Mouse (Mus musculus) urinary bladder, postnatal 36 days (tissue): ENCODE results near the gene 4833439L19Rik.

Source experiments
- DNase-seq, 2 experiments: peaks; one replicate each; pipeline ENCODE4 v3.0.0; 2022; ENCODE audit warnings: low spot score in 2 of 2, mixed read lengths in 1 of 2

Gene 4833439L19Rik

GRCm38 (mm10) chr13:54582126-54582525 lies 16.9 kb upstream of the 4833439L19Rik start:
- DNase-seq, result no peak

- DNase-seq, result peak in 1 of 2 experiments; percentile 31
Measured at GRCm38 (mm10) chr13:54581385-54581784, 16.1 kb upstream of the 4833439L19Rik start.

GRCm38 (mm10) chr13:54577652-54578507 lies 12.6 kb upstream of the 4833439L19Rik start:
- DNase-seq, result no peak

- DNase-seq, result peak in 1 of 2 experiments; percentile 22
Measured at GRCm38 (mm10) chr13:54575489-54575888, 10.3 kb upstream of the 4833439L19Rik start.

GRCm38 (mm10) chr13:54574854-54575481 lies 9.7 kb upstream of the 4833439L19Rik start, which contains the start of gene Arl10:
Gene Arl10 (plus strand): TSS chr13:54575015.
- peak; percentile 65 to 78 for DNase-seq

GRCm38 (mm10) chr13:54572621-54573020 lies 7.4 kb upstream of the 4833439L19Rik start:
- no peak for DNase-seq

GRCm38 (mm10) chr13:54571637-54572036 lies 6.4 kb upstream of the 4833439L19Rik start:
- DNase-seq, result no peak

GRCm38 (mm10) chr13:54570736-54571135 lies 5.5 kb upstream of the 4833439L19Rik start:
- no peak for DNase-seq

GRCm38 (mm10) chr13:54569282-54569681 lies 4.0 kb upstream of the 4833439L19Rik start:
- DNase-seq, result no peak

- no peak for DNase-seq
Measured at GRCm38 (mm10) chr13:54568380-54568779, 3.1 kb upstream of the 4833439L19Rik start.

GRCm38 (mm10) chr13:54565594-54566345 lies 535 bp upstream of the 4833439L19Rik start:
- peak; percentile 20 to 36 for DNase-seq

- no peak for DNase-seq
Measured at GRCm38 (mm10) chr13:54564232-54565200, 719 bp downstream of the 4833439L19Rik start.

- DNase-seq, result no peak
Measured at GRCm38 (mm10) chr13:54562562-54562961, 2.7 kb downstream of the 4833439L19Rik start.

- no peak for DNase-seq
Measured at GRCm38 (mm10) chr13:54560608-54561007, 4.6 kb downstream of the 4833439L19Rik start.

GRCm38 (mm10) chr13:54559656-54560055 lies 5.6 kb downstream of the 4833439L19Rik start:
- DNase-seq, result no peak

- no peak for DNase-seq
Measured at GRCm38 (mm10) chr13:54557652-54558051, 7.6 kb downstream of the 4833439L19Rik start.

- DNase-seq, result peak in 1 of 2 experiments; percentile 53
Measured at GRCm38 (mm10) chr13:54556796-54557195, 8.4 kb downstream of the 4833439L19Rik start.

GRCm38 (mm10) chr13:54556176-54556575 lies 9.1 kb downstream of the 4833439L19Rik start:
- no peak for DNase-seq

- no peak for DNase-seq
Measured at GRCm38 (mm10) chr13:54548036-54548435, 17.2 kb downstream of the 4833439L19Rik start.

- DNase-seq, result no peak
Measured at GRCm38 (mm10) chr13:54532134-54532533, 33.1 kb downstream of the 4833439L19Rik start.

- DNase-seq, result no peak
Measured at GRCm38 (mm10) chr13:54527140-54527539, 38.1 kb downstream of the 4833439L19Rik start.
